Comparison of ENCODE assay signal across 46 mouse cellular contexts in the genomic region with DNA sequence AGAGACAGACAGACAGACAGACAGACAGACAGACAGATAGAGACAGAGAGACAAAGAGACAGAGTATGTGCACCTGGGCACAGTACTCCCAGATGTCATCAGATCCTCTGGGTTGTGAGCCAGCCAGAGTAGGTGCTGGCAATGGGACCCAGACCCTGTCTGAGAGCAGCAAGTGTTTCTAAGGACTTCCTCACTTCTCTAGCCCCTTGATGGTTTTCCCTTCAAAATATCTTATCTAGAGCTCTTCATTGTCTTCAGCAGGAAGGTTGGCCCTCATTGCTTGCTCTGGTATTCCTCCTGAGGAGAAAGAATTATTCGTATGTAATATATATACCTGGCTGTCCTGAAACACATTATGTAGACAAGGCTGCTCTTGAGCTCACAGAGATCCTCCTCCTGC. TPM values are rescaled to one million over a fixed set of nuclear protein-coding genes. Genes with fewer than 3 reads are reported as not detected.
"Had no signal": no experiment of that assay in that cellular context is flagged by ENCODE, and none has a peak within 500 bp of the region (broad histone marks: within the 10 kb centered on the region; RNA-seq: fewer than 3 reads in every experiment).

No protein-coding gene starts in this region.

- H3K36me3 ChIP-seq: limb, embryonic 10.5 days; limb, embryonic 12.5 days; limb, embryonic 13.5 days; limb, embryonic 15.5 days; liver, embryonic 12.5 days; liver, embryonic 13.5 days; liver, embryonic 15.5 days; lung, embryonic 15.5 days; midbrain, embryonic 10.5 days; midbrain, embryonic 12.5 days; midbrain, embryonic 13.5 days; midbrain, embryonic 15.5 days had no signal

- H3K9ac ChIP-seq: limb, embryonic 12.5 days; limb, embryonic 13.5 days; limb, embryonic 15.5 days; liver, embryonic 12.5 days; liver, embryonic 13.5 days; liver, embryonic 14.5 days; liver, embryonic 15.5 days; liver, postnatal 0 days; lung, embryonic 14.5 days; lung, embryonic 15.5 days; midbrain, embryonic 12.5 days; midbrain, embryonic 13.5 days; midbrain, embryonic 15.5 days had no signal

- H3K27ac ChIP-seq: limb, embryonic 10.5 days; limb, embryonic 12.5 days; limb, embryonic 13.5 days; limb, embryonic 15.5 days; liver, embryonic 12.5 days; liver, embryonic 13.5 days; liver, embryonic 14.5 days; liver, embryonic 15.5 days; lung, embryonic 15.5 days; macrophage; midbrain, embryonic 10.5 days; midbrain, embryonic 12.5 days; midbrain, embryonic 13.5 days; midbrain, embryonic 15.5 days had no signal

- H3K4me1 ChIP-seq: limb, embryonic 15.5 days; liver, embryonic 12.5 days; liver, embryonic 13.5 days; liver, embryonic 15.5 days; lung, embryonic 15.5 days had no signal

- DNase-seq: left cerebral cortex, postnatal 4 days; liver; liver, embryonic 13.5 days; liver, postnatal 0 days; lung, adult 18-20 months; lung, adult 2 months; lung, embryonic 14.5 days; lung, postnatal 10 days; lung, postnatal 14 days; lung, postnatal 36 days; lung, postnatal 4 days; midbrain, embryonic 14.5 days had no signal

- H3K4me3 ChIP-seq: limb, embryonic 10.5 days; limb, embryonic 12.5 days; limb, embryonic 13.5 days; limb, embryonic 15.5 days; liver, embryonic 12.5 days; liver, embryonic 13.5 days; liver, embryonic 15.5 days; lung, embryonic 15.5 days; megakaryocyte, embryonic 14.5 days; midbrain, embryonic 10.5 days; midbrain, embryonic 12.5 days; midbrain, embryonic 13.5 days; midbrain, embryonic 15.5 days; myocyte had no signal

- H3K27me3 ChIP-seq: limb, embryonic 13.5 days; limb, embryonic 15.5 days; liver, embryonic 12.5 days; liver, embryonic 13.5 days; liver, embryonic 15.5 days; lung, embryonic 15.5 days; midbrain, embryonic 12.5 days; midbrain, embryonic 13.5 days; midbrain, embryonic 15.5 days had no signal

- H3K9me3 ChIP-seq: limb, embryonic 10.5 days; limb, embryonic 12.5 days; limb, embryonic 13.5 days; limb, embryonic 15.5 days; liver, embryonic 12.5 days; liver, embryonic 13.5 days; liver, embryonic 15.5 days; lung, embryonic 15.5 days; megakaryocyte, embryonic 14.5 days; midbrain, embryonic 10.5 days; midbrain, embryonic 12.5 days; midbrain, embryonic 13.5 days; midbrain, embryonic 15.5 days had no signal

RNA-seq across cellular contexts. Expression of a gene that starts 14.2 kb away (rescaled TPM):
- total RNA-seq: liver, adult 2 months; megakaryocyte progenitor cell, adult 5-6 weeks; megakaryocyte, adult 5-6 weeks; megakaryocyte-erythroid progenitor cell, adult 5-6 weeks; monocyte, adult 5-6 weeks had no signal
- polyA plus RNA-seq: liver, adult 2 months; liver, postnatal 0 days; macrophage had no signal

RNA-seq across cellular contexts. Expression of a gene that starts 18.0 kb away (rescaled TPM):
- total RNA-seq: left cerebral cortex, postnatal 10 days; left cerebral cortex, postnatal 14 days; left cerebral cortex, postnatal 25 days; left cerebral cortex, postnatal 36 days; left cerebral cortex, postnatal 4 days; liver, adult 2 months; midbrain, postnatal 0 days; monocyte, adult 5-6 weeks had no signal
- polyA plus RNA-seq: limb, embryonic 10.5 days; limb, embryonic 11.5 days; limb, embryonic 12.5 days; limb, embryonic 13.5 days; limb, embryonic 14.5 days; limb, embryonic 15.5 days; liver, adult 2 months; liver, embryonic 11.5 days; liver, embryonic 12.5 days; liver, embryonic 13.5 days; liver, embryonic 14.5 days; liver, embryonic 15.5 days; liver, embryonic 16.5 days; liver, postnatal 0 days; lung, adult 2 months; lung, embryonic 14.5 days; lung, embryonic 15.5 days; lung, embryonic 16.5 days; lung, postnatal 0 days; macrophage; midbrain, embryonic 10.5 days; midbrain, embryonic 11.5 days; midbrain, embryonic 12.5 days; midbrain, embryonic 13.5 days; midbrain, embryonic 14.5 days; midbrain, embryonic 15.5 days; midbrain, embryonic 16.5 days; midbrain, postnatal 0 days; myocyte; neural tube, embryonic 11.5 days had no signal
